Mouse (Mus musculus): Measurements from ENCODE around the gene Ifit2. TPM values are rescaled to one million over a fixed set of nuclear protein-coding genes. Genes with fewer than 3 reads are reported as not detected.

Gene Ifit2
- polyA plus RNA-seq, 1 experiment from 2014 or later = 7.9 TPM

- WGBS = 52% methylated on average over 6 of the region's 6 CpGs
- ATAC-seq (ENCODE audit: low FRiP score, low TSS enrichment) (no peak), DNase-seq (no peak)
- H3K27ac ChIP-seq (replicated peaks; ENCODE audit: low read depth, low read length) = no peak overlapping the region
- no peak overlapping the region for H3K4me2 ChIP-seq (ENCODE audit: low read length)
- no peaks in the 10 kb centered on the region for H3K36me3 ChIP-seq (ENCODE audit: control insufficient read depth, insufficient read depth, low read length)
- 0 out of 2 replicates have a peak, but pooled peaks cover 3% of the 10 kb centered on the region for H3K4me1 ChIP-seq (ENCODE audit: control insufficient read depth, insufficient read depth, low read length)
- H3K4me3 ChIP-seq (replicated peaks; ENCODE audit: low read depth, low read length) = no peak overlapping the region
- H3K27me3 ChIP-seq (ENCODE audit: control insufficient read depth, insufficient read depth, low read length) = no peaks in the 10 kb centered on the region
- no peaks in the 10 kb centered on the region for H3K9me3 ChIP-seq (ENCODE audit: control insufficient read depth, low read length)
- no peak overlapping the region for H3K9ac ChIP-seq (replicated peaks; ENCODE audit: low read length)
Observed at GRCm38 (mm10) chr19:34553021-34553420, 2.5 kb downstream of the Ifit2 start.

- Histone ChIP-seq H3K36me3 (ENCODE audit: control insufficient read depth, insufficient read depth, low read length) (no peaks in the 10 kb centered on the region), H3K4me3 (replicated peaks; ENCODE audit: low read depth, low read length) (no peak overlapping the region), H3K4me1 (ENCODE audit: control insufficient read depth, insufficient read depth, low read length) (0 out of 2 replicates have a peak, but pooled peaks cover 3% of the 10 kb centered on the region), H3K27ac (replicated peaks; ENCODE audit: low read depth, low read length) (no peak overlapping the region), H3K27me3 (ENCODE audit: control insufficient read depth, insufficient read depth, low read length) (no peaks in the 10 kb centered on the region), H3K4me2 (ENCODE audit: low read length) (no peak overlapping the region), H3K9me3 (ENCODE audit: control insufficient read depth, low read length) (no peaks in the 10 kb centered on the region), H3K9ac (replicated peaks; ENCODE audit: low read length) (no peak overlapping the region)
- 76% methylated on average over 3 of the region's 3 CpGs for WGBS
- DNase-seq = no peak
- no peak for ATAC-seq (ENCODE audit: low FRiP score, low TSS enrichment)
Observed at GRCm38 (mm10) chr19:34553522-34553921, 3.0 kb downstream of the Ifit2 start.

- Histone ChIP-seq H3K27ac (replicated peaks; ENCODE audit: low read depth, low read length) (no peak overlapping the region), H3K9me3 (ENCODE audit: control insufficient read depth, low read length) (no peaks in the 10 kb centered on the region), H3K9ac (replicated peaks; ENCODE audit: low read length) (no peak overlapping the region), H3K27me3 (ENCODE audit: control insufficient read depth, insufficient read depth, low read length) (no peaks in the 10 kb centered on the region), H3K36me3 (ENCODE audit: control insufficient read depth, insufficient read depth, low read length) (no peaks in the 10 kb centered on the region), H3K4me2 (ENCODE audit: low read length) (no peak overlapping the region), H3K4me1 (ENCODE audit: control insufficient read depth, insufficient read depth, low read length) (0 out of 2 replicates have a peak, but pooled peaks cover 3% of the 10 kb centered on the region), H3K4me3 (replicated peaks; ENCODE audit: low read depth, low read length) (no peak overlapping the region)
- ATAC-seq (ENCODE audit: low FRiP score, low TSS enrichment) = no peak
- no peak for DNase-seq
Observed at GRCm38 (mm10) chr19:34554061-34554460, 3.6 kb downstream of the Ifit2 start.

DNA sequence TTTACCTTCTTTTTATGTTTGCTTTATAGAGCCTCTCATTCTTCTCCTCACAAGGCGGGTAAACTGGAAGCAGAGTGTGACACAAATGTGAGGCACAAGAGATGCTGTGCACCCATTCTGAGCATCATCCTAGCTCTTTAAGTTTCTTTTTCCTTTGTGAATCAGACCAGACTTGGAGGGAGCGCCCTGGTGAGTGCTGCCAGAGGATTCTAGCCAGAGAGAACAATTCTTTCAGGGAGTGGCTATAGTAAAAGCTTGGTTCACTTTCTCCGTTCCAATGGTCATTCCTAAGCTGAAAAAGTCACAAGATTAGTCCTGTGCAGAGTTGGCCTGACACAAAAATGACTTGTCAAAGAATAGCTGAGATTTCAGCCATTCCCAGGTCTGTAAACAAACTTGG is 6.1 kb downstream of the Ifit2 start:
- 76% methylated on average over 3 of the region's 3 CpGs for WGBS
- Histone ChIP-seq H3K4me2 (ENCODE audit: low read length) (no peak overlapping the region), H3K9me3 (ENCODE audit: control insufficient read depth, low read length) (no peaks in the 10 kb centered on the region), H3K27me3 (ENCODE audit: control insufficient read depth, insufficient read depth, low read length) (no peaks in the 10 kb centered on the region), H3K9ac (replicated peaks; ENCODE audit: low read length) (no peak overlapping the region), H3K36me3 (ENCODE audit: control insufficient read depth, insufficient read depth, low read length) (no peaks in the 10 kb centered on the region), H3K4me1 (ENCODE audit: control insufficient read depth, insufficient read depth, low read length) (no peaks in the 10 kb centered on the region), H3K4me3 (replicated peaks; ENCODE audit: low read depth, low read length) (no peak overlapping the region), H3K27ac (replicated peaks; ENCODE audit: low read depth, low read length) (no peak overlapping the region)
- no peak for ATAC-seq (ENCODE audit: low FRiP score, low TSS enrichment)
- no peak for DNase-seq

GRCm38 (mm10) chr19:34562556-34562955 is 12.1 kb downstream of the Ifit2 start:
- no peaks in the 10 kb centered on the region for H3K36me3 ChIP-seq (ENCODE audit: control insufficient read depth, insufficient read depth, low read length)
- no peak overlapping the region for H3K27ac ChIP-seq (replicated peaks; ENCODE audit: low read depth, low read length)
- no peaks in the 10 kb centered on the region for H3K4me1 ChIP-seq (ENCODE audit: control insufficient read depth, insufficient read depth, low read length)
- no peak for ATAC-seq (ENCODE audit: low FRiP score, low TSS enrichment)
- H3K4me2 ChIP-seq (ENCODE audit: low read length) = no peak overlapping the region
- H3K4me3 ChIP-seq (replicated peaks; ENCODE audit: low read depth, low read length) = no peak overlapping the region
- H3K9me3 ChIP-seq (ENCODE audit: control insufficient read depth, low read length) = no peaks in the 10 kb centered on the region
- H3K27me3 ChIP-seq (ENCODE audit: control insufficient read depth, insufficient read depth, low read length) = no peaks in the 10 kb centered on the region
- H3K9ac ChIP-seq (replicated peaks; ENCODE audit: low read length) = no peak overlapping the region
- DNase-seq = no peak

GRCm38 (mm10) chr19:34566178-34566784 is 15.8 kb downstream of the Ifit2 start:
- Histone ChIP-seq H3K4me2 (ENCODE audit: low read length) (no peak overlapping the region), H3K9ac (replicated peaks; ENCODE audit: low read length) (no peak overlapping the region), H3K9me3 (ENCODE audit: control insufficient read depth, low read length) (no peaks in the 10 kb centered on the region), H3K4me3 (replicated peaks; ENCODE audit: low read depth, low read length) (no peak overlapping the region), H3K4me1 (ENCODE audit: control insufficient read depth, insufficient read depth, low read length) (no peaks in the 10 kb centered on the region), H3K36me3 (ENCODE audit: control insufficient read depth, insufficient read depth, low read length) (no peaks in the 10 kb centered on the region), H3K27me3 (ENCODE audit: control insufficient read depth, insufficient read depth, low read length) (no peaks in the 10 kb centered on the region), H3K27ac (replicated peaks; ENCODE audit: low read depth, low read length) (no peak overlapping the region)
- DNase-seq (no peak), ATAC-seq (ENCODE audit: low FRiP score, low TSS enrichment) (no peak)
- 90% methylated on average over 1 of the region's 1 CpGs for WGBS

DNA sequence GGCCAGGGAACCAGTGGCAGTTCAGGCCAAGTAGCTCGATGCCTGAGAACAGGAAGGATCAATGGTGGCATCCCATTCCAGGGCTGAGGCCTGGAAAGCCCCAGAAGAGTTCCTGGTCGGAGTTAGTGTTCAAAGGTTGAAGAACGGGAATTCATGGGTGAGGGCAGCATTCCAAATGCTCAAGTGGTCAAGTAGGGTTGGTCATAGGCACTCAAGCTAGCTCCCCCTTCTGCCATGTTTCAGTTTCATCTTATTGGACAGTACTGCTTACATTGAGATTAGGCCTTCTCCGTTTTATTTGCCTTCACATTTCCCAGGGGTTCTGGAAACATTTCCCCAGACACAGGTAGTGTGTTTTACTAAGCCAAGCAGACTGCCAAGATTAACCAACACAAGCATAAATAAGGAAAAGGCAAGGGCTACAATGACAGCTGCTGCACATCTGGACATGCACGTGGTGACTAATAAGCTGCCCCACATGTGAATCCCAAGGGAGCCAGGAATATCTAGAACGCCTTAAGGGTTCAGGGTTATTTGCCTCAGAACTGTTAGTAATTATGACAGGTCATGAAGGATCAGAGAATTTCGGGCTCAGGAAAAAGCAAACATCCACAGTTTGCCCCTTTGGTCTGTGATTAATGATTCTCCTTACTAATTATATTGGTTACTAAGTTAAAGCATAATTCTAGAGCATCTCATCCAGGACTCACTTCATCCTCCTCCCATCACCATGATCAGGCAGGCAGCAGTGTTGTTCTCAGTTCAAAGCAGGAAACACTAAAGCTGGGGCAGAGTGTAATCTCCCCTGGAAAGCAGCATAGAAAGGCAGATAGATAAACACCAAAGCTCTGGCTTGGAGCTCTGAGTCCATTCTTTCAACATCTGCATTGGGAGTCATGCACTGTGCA is 18.7 kb downstream of the Ifit2 start:
- WGBS = 80% methylated on average over 7 of the region's 7 CpGs
- ATAC-seq (ENCODE audit: low FRiP score, low TSS enrichment) = no peak
- H3K9ac ChIP-seq (replicated peaks; ENCODE audit: low read length) = no peak overlapping the region

GRCm38 (mm10) chr19:34569896-34570476 is 19.5 kb downstream of the Ifit2 start:
- H3K4me1 ChIP-seq (ENCODE audit: control insufficient read depth, insufficient read depth, low read length) = no peaks in the 10 kb centered on the region
- H3K9me3 ChIP-seq (ENCODE audit: control insufficient read depth, low read length) = no peaks in the 10 kb centered on the region
- 60% methylated on average over 4 of the region's 4 CpGs for WGBS
- H3K9ac ChIP-seq (replicated peaks; ENCODE audit: low read length) = no peak overlapping the region
- no peak overlapping the region for H3K4me3 ChIP-seq (replicated peaks; ENCODE audit: low read depth, low read length)
- ATAC-seq (ENCODE audit: low FRiP score, low TSS enrichment) (no peak), DNase-seq (no peak)
- no peaks in the 10 kb centered on the region for H3K27me3 ChIP-seq (ENCODE audit: control insufficient read depth, insufficient read depth, low read length)
- H3K27ac ChIP-seq (replicated peaks; ENCODE audit: low read depth, low read length) = no peak overlapping the region
- H3K36me3 ChIP-seq (ENCODE audit: control insufficient read depth, insufficient read depth, low read length) = no peaks in the 10 kb centered on the region
- H3K4me2 ChIP-seq (ENCODE audit: low read length) = no peak overlapping the region

More for the DNA sequence above, 18.7 kb downstream of the Ifit2 start:
- no peak overlapping the region for H3K4me2 ChIP-seq (ENCODE audit: low read length)
- no peak overlapping the region for H3K4me3 ChIP-seq (replicated peaks; ENCODE audit: low read depth, low read length)
- H3K27me3 ChIP-seq (ENCODE audit: control insufficient read depth, insufficient read depth, low read length) = no peaks in the 10 kb centered on the region
- no peak for DNase-seq
- no peaks in the 10 kb centered on the region for H3K9me3 ChIP-seq (ENCODE audit: control insufficient read depth, low read length)
- H3K36me3 ChIP-seq (ENCODE audit: control insufficient read depth, insufficient read depth, low read length) = no peaks in the 10 kb centered on the region
- H3K27ac ChIP-seq (replicated peaks; ENCODE audit: low read depth, low read length) = no peak overlapping the region
- H3K4me1 ChIP-seq (ENCODE audit: control insufficient read depth, insufficient read depth, low read length) = no peaks in the 10 kb centered on the region
